Mouse (Mus musculus) left cerebral cortex, postnatal 10 days (tissue): ENCODE measurements around the gene Dpp6. TPM values are rescaled to one million over a fixed set of nuclear protein-coding genes. Genes with fewer than 3 reads are reported as not detected.

ENCODE experiments used
- DNase-seq, 2 experiments: peaks; one replicate each; pipeline ENCODE4 v3.0.0; 2021 to 2022; ENCODE audit warnings: low spot score in 2 of 2, mixed read lengths in 1 of 2; ENCODE audit errors: extremely low spot score in 1 of 2
- intact Hi-C: fragments of 180-260 bp; cut with DNase I; formaldehyde crosslinking; loops from one replicate; pipeline ENCODE4 v1.15.1; 2025
- total RNA-seq, 2 experiments: library from RNA; stranded (reverse); gene quantifications; 2 replicates each; pipeline ENCODE4 v1.2.3; 2021

Gene Dpp6
- total RNA-seq, 2 experiments from 2014 or later: 180 to 184 TPM

DNA sequence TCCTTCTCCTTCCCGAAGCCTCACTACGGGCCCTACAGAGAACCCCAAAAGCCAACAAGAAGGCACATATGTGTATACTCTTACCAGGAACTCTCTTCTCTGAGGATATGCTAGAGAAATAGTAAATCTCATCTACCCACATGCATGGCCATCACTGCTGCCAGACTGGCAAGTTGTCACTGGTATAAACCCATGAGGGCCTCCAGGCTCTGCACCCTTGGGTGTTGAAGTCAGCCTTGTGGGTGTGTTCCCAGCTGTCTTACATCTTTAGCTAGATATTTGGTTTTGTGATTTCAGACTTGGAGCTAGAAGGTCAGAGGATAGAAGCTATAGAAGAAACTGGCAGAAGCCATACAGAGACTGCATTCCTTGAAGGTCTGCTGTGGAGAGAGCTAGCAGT, 842.0 kb downstream of the Dpp6 start:
- intact Hi-C loops: no loop called here
- DNase-seq: no peak

DNA sequence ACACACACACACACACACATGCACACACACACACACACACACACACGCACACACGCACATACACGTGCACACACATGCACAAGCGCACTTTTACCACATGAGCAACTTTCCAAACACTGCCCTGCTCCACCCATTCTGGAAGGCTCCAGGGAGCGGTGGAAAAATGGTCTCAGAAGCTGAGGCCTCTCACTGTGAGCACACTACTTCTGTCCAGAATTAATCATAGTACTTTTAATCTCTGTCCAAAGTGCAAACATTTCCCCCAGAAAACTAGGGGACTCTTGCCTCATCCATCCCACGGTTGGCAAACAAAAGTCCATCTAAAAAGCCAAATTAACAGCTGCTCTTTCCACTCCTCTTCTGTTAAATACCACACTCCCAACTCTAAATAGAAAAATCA, 842.8 kb downstream of the Dpp6 start:
- no peak for DNase-seq
- intact Hi-C loops: no loop called here

DNA sequence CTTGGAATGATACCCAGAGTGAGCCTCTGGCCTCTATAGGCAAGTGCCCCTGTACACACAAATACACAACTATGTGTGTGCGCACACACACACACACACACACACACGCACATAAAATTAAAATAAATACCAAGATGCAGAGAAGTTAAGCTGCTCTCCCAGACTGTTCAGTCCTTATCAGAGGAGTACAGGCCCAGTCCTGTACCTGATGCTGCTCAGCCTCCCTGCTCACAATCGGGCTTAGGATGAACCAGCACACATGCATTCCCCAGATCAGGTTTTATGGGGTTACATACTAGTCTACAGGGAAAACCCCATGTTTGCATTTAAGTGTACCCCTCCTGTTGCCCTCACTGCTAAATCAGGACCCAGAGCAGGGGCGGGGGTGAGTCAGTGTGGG, 847.1 kb downstream of the Dpp6 start:
- intact Hi-C loops: no loop called here
- DNase-seq: no peak

DNA sequence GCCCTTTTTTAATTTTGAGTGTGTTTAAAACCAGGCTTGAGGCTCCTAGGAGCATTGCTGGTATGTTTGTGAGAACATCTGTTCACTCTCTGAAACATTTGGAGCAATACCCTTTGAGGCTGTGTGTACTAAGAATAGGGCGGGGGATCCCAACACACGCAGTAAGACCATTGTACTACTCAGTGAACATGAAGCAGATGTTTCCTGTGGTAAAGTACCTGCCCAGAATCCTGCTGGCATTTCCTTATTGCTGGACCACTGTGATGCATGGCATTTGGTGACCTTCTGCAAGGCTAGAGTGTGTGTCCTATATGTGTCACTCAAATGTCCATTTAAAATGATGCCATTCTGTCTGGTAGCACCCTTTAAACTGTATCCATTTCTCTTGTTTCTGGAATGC, 854.5 kb downstream of the Dpp6 start:
- no peak for DNase-seq
- intact Hi-C loops: no loop called here

DNA sequence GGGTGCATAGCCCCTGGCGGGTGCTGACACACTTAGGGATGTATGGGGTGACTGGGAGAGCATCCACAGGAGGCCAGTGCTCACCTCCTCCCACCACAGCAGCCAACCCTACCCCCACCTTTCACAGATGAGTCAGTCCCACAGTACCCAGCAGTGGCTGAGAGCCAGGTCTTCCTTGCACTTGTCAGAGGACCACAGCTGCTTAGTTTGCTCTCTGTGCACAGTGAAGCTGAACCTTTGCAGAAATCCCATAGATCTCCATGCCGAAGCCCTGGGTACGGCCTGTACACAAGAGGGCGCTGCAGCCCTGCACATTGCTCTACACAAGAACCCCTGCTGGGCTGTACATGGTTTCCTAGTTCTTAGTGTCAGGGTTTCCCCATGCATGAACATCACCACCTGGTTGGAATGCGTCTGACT, 860.3 kb downstream of the Dpp6 start:
- intact Hi-C loops: no loop called here
- peak; percentile 22 to 67 for DNase-seq

DNA sequence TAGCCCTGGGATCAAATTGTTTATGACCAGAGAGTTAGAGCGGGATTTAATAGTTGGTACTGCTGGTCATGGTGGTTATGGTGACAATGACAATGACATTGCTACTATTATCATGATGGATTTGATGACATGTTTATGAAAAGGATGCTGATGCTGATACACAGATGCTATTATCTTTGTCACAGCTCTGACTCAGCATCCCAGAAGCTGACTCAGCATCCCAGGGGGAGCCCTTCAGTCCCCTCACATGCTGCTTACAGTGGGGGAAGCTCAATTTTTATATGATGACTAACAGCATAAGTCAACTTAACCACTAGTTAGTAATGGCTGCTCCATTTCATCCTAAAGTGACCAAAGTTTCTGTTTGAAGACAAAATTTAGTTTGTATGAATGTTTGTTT, 862.1 kb downstream of the Dpp6 start:
- intact Hi-C loops: no loop called here
- DNase-seq: no peak

DNA sequence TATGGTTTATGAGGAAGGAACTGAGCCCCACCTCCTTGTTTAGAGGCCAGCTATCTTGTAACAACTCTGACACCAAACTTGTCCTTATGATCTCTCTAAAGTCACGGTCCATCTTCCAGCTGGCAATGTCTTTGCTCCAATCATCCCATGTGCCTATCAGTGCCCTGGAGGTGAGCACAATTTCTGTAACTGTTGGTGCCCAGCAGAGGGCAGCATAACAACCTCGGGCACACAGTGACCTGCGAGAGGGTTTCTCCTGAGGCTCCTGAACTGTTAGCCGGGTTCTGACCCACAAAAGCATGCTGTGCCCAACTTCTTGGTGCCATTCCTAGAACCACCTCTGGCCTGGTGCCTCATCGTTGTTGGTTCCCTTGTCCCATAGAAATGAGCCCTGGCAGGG, 863.5 kb downstream of the Dpp6 start:
- DNase-seq: peak in 1 of 2 experiments; percentile 41

DNA sequence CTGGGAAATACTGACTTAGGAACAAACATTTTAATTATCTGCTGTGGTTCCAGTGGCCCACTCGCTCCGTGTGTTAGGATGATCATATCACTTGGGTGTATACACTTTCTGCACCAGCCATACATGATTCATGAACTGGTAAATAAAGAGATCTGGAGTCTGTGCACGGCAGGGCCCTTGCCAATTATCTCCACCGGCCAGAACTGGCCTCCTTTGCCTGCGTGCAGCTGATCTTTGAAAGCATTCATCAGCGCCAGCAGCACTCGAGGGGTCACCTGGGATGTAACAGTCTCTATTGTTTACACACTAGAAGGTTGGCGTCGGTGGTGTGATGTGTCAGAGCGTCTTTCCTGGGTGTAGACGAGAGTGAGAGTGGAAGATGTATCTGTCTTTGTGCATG, 868.2 kb downstream of the Dpp6 start:
- DNase-seq: no peak
- intact Hi-C loops: no loop called here

More for the DNA sequence above, 863.5 kb downstream of the Dpp6 start:
- intact Hi-C loops: no loop called here

DNA sequence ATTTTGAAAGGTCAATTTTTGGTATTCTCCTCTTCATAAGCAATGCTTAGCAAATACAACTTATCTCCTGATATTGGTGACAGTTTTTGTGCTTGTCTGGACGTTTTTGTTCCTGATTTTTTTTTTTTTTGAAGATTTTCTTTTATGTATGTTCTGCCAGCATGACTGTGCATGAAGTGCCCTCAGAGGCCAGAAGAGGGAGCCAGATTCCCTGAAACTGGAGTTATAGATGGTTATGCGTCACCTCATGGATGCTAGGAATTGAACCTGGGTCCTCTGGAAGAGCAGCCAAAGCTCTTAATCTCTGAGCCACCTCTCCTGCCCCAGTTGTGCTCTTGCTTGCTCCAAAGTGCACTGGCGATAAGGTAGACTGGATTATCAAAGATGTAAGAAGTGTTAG, 868.9 kb downstream of the Dpp6 start:
- intact Hi-C loops: no loop called here
- no peak for DNase-seq

DNA sequence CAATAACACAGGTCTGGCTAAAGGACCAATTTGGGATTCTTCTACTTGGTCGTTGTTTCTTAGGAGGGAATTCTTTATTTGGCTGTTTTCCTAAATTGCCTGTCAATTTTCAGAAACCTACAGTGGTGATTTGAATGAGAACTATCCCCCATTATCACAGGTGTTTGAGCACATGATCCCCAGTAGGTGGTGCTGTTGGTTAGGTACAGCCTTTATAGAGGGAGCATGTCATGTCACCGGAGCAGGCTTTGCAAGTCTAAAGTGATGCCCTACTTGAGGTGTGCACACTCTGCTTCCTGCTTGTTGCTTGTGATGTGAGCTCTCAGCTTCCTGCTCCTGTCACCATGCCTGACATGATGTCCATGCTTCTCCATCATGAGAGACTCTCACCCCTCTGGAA, 870.3 kb downstream of the Dpp6 start:
- intact Hi-C loops: no loop called here
- DNase-seq: no peak

DNA sequence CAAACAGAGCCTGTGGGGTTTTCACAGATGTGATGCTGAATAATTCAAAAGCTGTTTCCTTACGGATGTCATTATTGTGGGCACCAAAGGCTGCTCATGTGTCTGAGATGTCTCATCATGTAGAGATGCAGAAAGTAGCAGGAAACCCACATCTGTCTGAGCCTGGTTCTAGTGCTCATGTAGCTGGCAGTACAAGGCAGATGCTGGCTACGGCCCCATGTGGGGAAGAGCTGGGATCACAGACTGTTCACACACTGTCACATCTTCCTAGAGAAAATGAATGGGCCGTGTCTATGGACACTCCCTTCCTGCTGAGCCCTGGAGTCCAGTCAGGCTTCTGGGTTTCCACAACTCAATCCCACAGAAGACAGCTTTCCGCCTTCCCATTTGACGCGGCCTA, 885.5 kb downstream of the Dpp6 start:
- intact Hi-C loops: no loop called here

DNA sequence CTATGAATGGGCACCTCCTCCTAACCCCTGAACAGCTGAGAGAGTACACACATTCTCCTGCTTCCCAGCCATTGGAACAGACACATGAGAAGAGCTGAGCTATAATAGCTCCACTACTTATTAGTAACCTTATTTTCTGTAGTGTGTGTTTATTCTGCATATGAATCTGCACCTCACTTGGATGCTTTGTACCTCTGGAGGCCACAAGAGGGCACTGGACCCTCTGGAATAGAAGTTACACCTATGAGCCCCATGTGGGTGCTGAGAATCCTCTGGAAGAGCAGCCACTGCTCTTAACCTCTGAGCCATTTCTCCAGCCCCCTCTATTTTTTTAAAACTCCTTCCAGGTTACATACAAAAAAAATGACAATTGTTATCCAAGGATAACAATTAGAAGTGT, 888.0 kb downstream of the Dpp6 start:
- intact Hi-C loops: no loop called here
- no peak for DNase-seq

More for the DNA sequence above, 885.5 kb downstream of the Dpp6 start:
- no peak for DNase-seq

DNA sequence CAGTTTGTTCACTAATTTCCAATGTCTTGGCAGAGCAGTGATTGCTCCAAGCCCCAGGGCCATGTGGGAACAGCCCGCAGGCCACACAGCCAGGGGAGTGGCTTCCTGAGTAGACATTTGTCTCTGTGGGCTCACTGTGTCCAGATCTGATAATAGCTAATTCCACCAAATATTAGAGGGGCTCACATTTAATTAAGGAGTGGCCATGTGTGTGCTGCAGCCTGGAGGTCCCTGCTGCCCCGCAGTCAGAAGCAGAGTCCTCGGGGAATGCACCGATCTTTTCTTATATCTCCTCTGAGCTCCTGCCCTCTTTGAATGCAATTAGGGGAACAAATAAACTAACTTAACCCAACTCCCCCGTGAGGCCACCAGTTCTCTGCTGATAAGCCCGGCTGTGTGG, 889.5 kb downstream of the Dpp6 start:
- no peak for DNase-seq
- intact Hi-C loops: no loop called here

DNA sequence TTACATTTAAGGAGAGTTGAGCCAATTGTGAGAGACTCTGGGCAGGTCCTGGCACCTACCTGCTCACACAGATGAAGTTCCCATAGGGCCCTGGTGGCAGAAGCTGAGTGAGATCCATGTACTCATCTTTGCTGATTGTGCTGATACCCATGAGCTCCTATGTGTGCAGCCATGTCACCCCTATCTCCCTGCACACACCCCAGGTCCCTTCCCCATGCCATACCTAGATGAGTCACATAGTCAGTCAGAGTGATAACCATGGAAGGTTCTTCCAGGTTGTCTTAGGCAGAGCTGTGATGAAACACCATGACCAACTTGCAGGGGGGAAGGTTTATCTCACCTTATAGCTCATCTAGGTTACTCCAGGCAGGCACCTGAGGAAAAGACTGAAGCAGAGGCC, 890.3 kb downstream of the Dpp6 start:
- intact Hi-C loops: no loop called here
- no peak for DNase-seq

DNA sequence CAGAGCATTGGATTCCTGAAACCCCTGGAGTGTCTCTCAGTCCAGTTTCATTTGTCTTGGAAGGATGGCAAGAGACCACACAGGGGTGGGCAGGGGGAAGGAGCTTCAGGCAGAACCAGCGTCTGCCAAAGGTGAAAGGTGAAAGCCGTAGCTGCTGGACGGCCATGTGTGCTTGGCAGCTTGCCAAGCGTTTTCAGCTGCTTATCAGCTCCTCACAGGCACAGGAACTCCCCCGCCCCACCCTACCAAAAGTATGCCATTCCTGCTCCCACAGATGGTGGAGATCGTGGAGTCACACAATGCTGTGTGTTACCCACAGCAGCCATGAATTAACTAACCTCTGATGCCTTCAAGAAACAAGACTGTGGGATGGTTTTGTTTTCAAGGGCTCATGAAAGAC, 891.2 kb downstream of the Dpp6 start:
- DNase-seq: no peak
- intact Hi-C loops: no loop called here

DNA sequence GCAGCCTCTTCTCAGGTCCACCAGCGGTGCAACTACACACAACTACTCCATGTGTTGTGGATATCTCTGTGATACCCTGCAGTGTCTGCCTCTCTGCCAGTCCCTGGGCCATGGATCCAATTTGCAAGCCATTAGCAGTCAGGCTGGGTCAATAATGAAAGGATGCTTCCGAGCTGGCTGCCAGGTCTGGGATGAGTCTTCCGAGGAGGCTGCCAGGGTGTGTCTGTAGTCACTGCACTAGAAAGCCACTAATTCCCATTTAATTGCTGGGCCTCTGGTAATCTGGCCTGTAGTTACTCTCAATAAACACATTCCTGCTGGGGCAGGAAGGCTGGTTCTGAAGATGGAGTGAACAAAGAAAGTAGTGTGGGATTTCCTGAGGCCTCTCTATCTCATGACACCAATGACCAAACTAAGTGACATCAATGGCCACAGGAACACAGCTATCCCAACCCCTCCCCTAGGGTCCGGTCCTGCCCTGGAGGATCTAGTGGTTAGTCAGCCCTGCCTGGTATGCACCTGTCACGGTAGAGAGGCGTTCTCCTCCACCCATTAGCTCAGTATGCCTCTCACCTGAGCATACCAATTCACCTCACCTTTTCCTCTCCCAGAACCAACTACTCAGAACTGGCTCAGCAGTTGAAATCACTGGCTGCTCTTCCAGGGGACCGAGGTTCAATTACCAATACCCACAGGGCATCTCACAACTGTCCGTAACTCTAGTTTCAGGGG, 894.6 kb downstream of the Dpp6 start:
- DNase-seq: no peak
- intact Hi-C loops: no loop called here

DNA sequence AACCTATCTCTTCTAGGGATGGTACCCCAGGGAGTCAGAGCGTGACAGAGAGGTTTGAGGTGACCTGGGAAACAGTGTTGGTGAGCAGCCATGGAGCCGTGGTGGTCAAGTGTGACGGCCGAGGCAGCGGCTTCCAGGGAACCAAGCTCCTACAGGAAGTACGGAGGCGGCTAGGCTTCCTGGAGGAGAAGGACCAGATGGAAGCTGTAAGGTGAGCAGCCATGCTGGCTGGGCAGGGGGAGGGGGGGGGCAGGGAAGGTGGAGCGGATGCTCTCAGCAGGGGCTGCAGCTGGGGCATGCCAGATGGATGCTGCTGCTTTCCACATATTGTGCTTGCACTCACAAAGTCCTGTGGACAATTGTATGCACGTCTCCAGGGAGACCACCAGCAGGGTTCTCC, 897.4 kb downstream of the Dpp6 start:
- DNase-seq: no peak

DNA sequence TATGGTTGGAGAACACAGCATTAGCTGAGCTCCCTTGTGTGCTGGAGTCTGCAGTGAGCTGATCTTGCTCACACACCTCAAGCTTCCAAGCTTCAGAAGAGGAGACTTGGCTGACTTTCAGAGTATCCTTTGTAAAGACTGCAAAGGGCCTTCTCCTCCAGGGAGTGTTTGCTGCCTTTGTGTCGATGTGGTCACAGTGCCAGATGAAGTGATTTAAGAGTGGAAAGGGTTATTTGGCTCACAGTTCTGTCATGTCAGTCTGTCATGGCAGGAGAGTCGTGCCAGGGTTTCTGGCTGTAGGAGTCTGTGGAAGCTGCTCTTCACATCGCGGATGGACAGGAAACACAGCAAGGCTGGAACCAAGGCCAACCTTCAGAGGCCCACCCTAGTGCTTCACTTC, 899.0 kb downstream of the Dpp6 start:
- intact Hi-C loops: no loop called here
- DNase-seq: no peak

More for the DNA sequence above, 897.4 kb downstream of the Dpp6 start:
- intact Hi-C loops: no loop called here

DNA sequence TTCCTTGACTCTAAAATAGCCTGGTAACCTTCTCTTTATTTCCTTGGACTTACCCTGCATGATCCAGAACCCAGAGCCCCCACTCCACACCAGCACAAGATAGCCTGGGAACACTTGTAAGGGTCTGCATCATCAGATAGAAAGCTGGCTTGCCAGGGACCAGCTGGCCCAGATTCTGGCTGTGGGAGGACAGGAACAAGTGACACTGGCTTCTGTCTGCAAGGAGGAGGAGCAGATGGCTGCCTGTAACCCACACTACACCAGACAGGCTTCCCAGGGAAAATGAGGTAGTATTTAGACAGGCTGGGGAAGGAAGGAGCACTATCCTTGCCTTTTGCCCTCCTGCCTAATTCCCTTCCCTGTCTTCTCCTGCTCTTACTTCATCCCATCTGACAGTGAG, 900.3 kb downstream of the Dpp6 start:
- DNase-seq: peak in 1 of 2 experiments; percentile 40

DNA sequence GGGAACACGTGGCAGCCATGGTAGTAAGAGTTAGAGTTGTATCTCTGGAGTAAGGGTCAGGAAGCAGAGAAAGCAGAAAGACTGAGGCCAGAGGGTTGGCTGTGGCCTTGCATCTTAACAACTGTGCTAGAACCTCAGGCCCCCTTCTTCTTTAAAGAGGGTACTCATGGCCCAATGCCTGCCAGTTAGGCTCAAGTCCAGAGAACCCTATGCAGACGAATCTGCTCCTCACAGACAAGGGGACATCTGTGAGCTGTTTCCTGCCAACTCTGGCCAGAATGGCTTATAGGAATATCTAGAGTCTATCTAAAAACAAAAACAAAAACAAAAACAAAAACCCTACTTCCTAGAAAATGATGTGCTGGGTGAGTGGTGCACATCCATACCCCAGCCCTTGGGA, 902.3 kb downstream of the Dpp6 start:
- intact Hi-C loops: no loop called here
- DNase-seq: no peak

More for the DNA sequence above, 900.3 kb downstream of the Dpp6 start:
- intact Hi-C loops: no loop called here

DNA sequence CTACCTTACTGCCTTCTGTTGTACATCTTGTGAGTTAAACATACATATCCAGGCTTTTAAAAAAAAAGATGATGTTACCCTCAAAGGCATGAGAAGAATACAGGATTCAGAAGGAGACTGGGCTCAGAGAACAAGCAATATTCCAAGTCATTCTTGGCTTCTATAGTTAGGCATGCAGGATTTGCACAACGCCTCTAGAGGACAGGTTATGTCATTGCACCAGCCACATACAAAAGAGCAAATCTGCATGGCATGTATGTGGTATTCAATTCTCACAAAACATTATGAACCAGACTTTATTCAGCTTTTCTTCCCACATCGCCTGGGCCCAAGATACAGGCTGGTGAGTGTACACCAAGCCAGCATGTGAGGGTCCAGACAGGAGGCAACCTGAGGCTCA, 907.5 kb downstream of the Dpp6 start:
- intact Hi-C loops: no loop called here
- no peak for DNase-seq
